Mouse (Mus musculus): ENCODE data around the gene Cd5l.

GRCm38 (mm10) chr3:87357581-87357980 is at the start of gene Cd5l:
- no peak for TF ChIP-seq CTCF (IDR thresholded peaks at IDR 0.05; ENCODE audit: borderline replicate concordance, insufficient read depth, low read depth, low read length)
- TF ChIP-seq POLR2A (IDR thresholded peaks at IDR 0.05; ENCODE audit: borderline replicate concordance, insufficient read depth, low read length): no peak

All from cerebellum, adult 2 months (tissue).